Mouse (Mus musculus) frontal cortex, postnatal 36 days (tissue): ENCODE data around the gene Gm49378.

Source experiments
- DNase-seq, 2 experiments: peaks; one replicate each; pipeline ENCODE4 v3.0.0; 2022; ENCODE audit warnings: low spot score in 2 of 2

Gm49378 gene

DNA sequence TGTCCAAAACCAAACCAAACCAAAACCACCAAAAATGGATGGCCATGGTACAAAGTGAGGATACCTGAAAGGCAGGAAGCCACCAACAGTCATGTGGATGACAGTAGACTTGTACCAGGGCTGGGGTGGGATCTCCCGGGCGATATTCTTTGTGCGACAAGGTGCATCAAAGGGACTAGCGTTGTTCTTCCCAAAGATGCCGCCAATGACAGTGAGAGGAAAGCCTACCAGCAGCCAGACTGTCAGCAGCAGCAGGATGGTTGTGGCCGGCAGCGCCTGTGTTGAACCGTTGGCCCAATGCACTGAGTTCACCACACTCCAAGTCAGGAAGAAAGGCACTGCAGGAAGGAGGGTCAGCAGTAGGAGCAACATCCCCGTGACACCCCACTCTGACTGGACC is at the start of gene Gm49378:
Gene Gm49378, minus strand, starts transcription at position 101 of the 400 bp plus-strand sequence.
- DNase-seq = no peak

DNA sequence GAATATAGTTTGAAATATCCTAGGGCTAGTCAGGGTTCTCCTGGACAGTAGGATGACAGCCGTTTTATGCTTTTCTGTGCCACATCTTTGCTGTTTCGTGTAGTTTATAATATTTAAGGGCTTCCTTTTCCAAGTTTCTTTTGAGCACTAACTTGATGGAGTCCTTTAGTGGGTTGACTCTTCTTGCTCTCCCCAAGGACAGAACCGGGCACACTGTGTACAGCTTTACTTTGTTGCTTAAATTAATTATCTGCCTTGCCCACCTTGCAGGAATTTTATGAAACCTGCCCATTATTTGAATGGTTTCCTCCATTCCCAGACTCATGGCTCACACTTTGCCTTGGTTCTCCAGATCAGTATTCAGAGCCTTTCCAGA is 44.4 kb upstream of the Gm49378 start:
- no peak for DNase-seq

- peak; percentile 94 to 98 for DNase-seq
These were observed 43.7 kb upstream of the Gm49378 start, which contains the start of gene Tinf2 for GRCm38 (mm10) chr14:55681160-55682117. Tinf2 (minus strand) TSS chr14:55681820.

DNA sequence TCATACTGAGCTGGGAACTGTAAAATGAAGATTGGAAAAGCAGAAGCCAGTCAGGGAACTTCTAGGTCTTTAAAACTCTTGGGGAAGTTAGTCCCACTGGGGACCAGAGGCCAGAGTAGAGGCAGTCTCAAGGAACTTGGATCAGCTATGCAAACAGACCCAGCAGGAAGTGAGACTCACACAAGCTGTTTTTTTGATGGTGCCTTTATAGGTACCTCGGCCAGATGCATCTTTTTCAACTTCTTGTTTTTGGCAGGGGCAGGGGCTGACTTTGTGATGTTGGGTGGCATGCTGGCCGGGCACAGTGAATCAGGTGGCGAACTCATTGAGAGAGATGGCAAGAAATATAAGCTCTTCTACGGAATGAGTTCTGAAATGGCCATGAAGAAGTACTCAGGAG is 39.9 kb upstream of the Gm49378 start:
- no peak for DNase-seq

GRCm38 (mm10) chr14:55672741-55673060 is 35.0 kb upstream of the Gm49378 start:
- no peak for DNase-seq

DNA sequence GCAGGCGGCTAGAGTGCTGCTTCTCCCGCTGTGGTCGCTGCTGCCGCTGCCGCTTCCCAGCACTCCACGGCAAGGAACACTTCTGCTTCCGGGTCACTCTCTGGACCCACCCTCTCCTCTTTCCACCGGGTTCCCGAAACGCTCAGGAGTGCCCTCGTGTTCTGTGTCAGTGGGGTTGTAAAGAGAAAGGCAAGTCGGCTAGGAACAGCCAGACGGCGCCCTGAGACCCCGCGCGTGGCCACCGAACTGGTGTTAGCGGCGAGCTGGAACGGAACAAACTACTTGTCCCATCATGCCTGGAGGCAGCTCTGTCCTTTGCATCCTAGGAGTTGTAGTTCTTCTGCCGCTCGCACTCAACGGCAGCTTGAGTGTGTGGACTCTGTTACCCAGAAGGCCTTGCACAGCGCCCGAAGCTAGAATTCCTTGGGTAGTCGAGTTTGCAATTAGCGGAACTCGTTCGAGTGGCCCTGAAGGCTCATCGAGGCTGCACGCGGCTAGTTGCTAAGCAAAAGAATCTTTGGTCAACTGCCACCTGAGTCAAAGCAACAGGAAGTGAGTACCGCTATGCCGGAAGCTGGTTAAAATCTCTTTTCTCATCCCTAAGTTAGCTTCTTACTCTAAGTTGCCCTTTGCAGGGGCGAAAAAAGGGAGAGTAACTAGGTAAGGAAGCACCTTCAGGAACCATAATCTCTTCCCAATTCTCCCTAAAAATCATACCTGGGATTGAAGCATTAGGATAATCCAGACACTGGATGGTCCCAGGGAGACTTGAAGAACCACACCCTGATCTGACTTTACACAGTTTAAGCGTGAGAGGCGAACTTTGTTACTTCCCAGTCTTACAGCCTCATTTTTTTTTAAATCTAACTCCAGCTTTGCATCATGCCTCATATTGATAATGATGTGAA is 34.4 kb upstream of the Gm49378 start, which contains the start of the genes Gmpr2 and Nedd8:
Gene Gmpr2, plus strand, starts transcription at position 109 of the 908 bp plus-strand sequence.
Gene Nedd8, minus strand, starts transcription at position 292 of the 908 bp plus-strand sequence.
- peak; percentile 96 to 97 for DNase-seq

DNA sequence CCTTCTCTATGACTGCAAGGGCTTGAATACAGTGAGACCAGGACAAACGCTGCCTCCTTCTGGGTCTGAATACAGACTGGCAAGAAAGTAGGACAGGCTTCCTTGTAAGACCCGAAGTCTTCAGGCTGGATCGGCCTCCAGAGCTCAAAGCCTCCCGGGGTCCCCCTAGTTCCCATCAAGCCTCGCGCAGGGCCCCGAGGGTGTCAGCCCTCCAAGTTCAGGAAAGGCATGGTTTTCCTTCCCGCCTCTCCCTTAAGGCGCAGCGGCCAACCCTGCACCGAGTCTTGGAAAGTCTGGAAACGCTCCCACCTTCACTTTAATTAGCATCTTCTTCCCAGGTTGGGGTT is 33.8 kb upstream of the Gm49378 start:
- no peak for DNase-seq

DNA sequence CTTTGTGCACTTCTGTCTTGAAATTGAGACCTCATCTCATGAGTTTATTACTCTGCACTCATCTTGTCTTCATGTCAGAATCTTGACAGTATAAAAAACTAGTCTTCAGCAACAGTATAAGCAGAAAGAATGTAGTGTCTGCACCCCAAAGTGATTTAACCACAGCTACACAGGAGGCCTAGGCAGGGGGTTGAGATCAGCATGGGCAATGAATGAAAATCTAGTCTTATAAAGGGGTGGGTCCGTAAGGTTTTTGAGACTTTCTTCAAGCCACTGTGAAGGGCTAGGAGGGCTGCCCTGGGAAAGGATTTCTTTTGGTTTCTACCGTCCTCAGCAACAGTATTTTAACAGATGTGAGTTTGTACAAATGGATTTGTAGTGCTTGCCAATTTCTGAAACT is 22.9 kb upstream of the Gm49378 start:
- no peak for DNase-seq

DNA sequence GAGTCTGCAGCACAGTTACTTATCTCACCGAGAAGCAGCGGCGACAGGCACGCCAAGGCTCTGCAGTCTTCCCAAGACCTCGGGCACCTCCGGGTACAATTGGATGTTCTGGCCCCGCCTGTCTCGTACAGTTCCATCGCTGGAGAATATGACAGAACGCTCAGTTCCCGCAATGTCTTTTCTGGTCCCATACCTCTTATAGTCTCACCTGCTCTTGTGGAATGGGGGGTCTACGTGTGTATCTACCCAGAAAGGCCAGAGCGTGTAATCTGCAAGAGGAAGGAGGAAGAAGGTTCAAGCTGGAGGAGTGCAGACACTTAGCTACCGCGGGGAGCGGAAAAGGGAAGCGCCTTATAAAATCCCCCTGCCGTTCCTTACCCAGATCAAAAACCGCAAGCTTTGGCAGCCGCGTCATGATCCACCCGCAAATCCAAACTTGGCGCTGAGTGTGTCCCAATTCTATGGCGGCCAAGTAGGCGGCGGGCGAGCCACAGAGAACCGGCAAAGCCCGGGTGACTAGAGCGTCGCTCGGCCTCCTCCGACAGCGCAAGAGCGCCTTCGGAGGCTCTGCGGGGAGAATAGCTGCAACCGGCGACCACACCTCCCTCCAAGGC is 22.4 kb upstream of the Gm49378 start, which contains the start of gene Mdp1:
Gene Mdp1, minus strand, starts transcription at position 549 of the 614 bp plus-strand sequence.
- peak; percentile 81 to 86 for DNase-seq

DNA sequence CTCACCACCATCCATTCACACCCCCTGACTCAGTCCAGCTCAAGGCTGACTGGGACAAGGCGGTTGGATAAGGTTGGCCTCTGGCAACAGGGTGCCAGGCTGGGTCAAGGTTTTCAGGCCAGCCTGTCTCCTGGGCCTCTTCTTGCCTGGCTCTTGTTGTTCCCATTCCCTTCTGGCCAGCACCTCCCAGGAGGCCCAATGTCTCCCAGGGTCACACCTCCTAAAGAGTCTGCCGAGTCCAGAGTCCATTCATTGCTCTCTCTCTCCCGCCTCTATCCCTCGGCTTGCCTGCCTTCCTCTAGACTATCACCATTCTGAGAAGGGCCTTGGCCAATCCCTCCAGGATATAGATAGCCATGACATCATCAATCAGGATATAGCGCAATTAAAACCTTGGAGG is 20.3 kb upstream of the Gm49378 start:
- DNase-seq = no peak

DNA sequence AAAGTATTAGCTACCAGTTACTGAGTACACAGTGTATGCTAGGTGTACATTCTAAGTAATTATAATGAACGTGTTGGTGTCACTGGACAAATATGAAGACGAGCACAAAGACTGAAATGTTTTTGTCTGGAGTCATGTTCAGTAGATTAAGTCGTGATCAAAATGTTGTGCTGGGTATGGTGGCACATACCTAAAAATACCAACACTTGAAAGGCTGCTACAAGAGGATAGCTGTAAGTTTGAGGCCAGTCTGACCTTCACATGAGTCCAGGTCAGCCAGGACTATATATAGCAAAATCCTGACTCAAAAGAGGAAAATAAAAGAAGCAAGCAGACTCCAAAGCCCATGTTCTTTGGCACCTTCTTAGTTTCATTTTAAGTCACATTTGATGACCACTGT is 19.2 kb upstream of the Gm49378 start:
- no peak for DNase-seq

DNA sequence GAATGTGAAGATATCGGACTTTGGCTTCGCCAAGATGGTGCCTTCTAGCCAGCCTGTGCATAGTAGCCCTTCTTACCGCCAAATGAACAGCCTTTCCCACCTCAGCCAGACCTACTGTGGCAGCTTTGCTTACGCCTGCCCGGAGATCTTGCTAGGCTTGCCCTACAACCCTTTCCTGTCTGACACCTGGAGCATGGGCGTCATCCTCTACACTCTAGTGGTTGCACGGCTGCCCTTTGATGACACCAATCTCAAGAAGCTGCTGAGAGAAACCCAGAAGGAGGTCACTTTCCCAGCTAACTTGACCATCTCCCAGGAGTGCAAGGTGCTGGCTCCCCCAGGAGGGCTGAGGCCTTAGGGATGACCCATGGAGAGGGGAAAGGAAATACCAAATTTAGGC is 13.8 kb upstream of the Gm49378 start:
- no peak for DNase-seq

DNA sequence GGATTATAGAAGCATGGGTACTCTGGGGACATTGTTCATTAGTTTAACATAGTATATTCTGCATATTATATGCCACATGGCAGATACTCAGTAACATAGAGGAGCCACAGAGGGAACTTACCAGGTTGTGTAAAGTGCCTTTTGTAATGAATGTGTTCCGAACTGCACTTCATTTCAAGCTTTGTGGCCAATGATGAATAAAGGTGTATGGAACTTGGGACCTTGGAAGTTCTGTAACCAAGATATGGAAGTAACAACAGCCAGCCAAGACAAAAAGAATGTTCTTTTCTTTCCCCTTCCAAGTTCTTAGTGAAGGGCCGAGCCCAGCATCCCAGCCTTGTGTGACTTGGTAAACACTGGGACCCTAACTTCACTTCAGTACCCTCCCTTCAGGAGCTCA is 12.2 kb upstream of the Gm49378 start, which contains the start of gene Tssk4:
Gene Tssk4, plus strand, starts transcription at position 301 of the 400 bp plus-strand sequence.
- DNase-seq = no peak

DNA sequence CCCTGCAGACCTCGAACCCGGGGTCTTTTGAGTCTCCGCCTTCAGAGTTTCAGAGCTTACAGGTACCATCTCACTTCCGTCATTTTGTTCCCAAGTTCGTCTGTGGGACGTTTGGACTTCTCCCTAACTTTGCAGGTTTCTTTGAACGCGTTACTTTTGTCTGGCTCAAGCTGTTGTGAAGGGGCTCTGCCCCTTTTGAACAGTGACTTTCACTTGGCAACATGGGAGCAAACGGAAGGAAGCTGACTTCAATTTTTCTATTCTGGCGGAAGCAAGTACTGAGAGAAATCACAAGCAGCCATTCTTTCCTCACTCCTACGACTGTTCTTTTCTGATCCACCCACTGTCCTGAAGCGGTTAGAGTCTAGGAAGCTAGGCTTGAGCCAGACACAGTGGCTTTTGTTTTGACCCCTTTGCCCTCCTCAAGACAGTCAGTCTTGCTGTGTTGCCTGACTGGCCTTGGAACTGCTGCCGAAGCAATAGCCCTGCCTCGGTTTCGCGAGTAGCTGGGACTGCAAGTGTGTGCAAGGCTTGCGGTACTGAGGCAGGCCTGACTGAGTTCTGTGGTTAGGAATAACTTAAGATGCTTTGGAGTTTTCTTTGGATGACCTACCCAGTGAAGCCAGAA is 6.7 kb upstream of the Gm49378 start:
- DNase-seq = no peak

DNA sequence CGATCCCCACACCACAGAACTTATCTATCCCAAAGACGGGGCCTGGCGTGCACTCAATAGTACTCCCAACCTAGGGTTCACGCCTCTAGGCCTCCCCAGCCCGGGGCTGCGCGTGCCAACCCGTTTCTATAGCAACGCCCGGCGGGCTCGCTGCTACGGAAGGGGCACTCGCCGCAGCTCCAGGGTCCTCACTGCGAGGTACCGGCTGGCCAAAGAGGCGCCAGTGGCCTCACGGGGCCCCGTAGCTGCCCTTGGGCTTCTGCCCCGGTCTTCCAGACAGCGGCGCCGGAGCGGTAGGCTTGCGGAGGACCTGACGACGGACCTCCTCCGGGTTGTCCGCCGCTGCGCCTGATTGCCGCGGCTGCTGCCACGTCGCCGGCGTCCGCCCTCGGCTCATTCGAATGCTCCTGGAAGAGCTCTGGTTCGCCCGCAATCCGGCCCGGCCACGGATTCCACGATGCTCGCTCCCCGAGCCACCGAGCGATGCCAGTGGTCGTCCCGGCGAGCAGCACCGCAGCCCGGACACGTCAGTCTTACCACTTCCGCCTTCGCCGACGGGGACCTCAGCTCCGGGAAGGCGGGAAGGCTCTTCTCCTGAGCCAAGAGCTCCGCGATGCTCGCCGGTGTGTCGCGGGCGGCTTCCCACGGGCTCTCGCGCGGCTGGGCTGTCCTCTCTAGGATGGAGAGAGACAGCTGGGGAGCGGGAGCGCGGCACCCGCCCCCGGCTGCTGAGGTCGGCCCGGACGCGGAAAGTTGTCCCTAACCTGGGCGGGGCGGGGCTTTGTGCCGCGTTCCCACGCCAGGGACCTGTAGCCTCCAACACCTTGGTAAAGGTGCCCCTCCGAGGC is 5.6 kb upstream of the Gm49378 start, which contains the start of gene Tm9sf1:
Gene Tm9sf1, minus strand, starts transcription at position 747 of the 848 bp plus-strand sequence.
- peak; percentile 91 for DNase-seq

DNA sequence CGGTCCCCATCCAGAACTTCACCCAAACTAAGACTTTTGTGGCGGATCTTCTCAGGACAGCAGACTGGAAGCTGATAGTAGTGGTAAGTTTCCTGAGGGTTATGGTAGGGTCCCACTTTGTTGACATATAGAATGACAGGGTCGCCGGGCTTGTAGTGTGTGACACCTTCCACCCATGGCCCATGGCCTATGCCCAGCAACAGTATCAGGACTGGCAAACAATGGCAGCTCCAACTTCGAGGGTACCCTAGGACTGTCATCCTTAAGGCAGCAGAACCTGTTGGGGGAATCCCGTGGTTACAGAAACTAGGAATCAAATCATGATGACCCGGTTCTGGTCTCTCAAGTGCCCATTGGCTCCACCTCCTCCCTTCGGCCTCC is 5.0 kb upstream of the Gm49378 start:
- DNase-seq = no peak

DNA sequence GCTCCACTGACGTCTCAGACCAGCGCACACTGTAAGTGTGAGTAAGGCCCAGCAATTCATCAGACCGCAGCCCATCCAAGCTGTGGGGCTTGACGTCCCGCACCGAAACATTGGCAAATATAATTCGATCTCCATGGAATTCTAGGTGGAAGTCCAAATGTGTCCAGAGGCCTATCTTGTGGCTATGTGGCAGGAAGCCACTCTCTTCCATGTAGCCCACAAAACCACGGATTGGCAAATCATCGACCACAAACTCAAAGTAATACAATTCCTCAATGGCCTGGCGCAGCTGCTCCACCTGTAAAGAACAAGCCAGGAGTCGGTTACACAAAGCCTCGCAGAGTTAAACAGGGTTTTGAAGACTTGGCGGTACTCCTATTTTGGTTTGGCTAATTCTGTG is 3.6 kb upstream of the Gm49378 start:
- DNase-seq = no peak

DNA sequence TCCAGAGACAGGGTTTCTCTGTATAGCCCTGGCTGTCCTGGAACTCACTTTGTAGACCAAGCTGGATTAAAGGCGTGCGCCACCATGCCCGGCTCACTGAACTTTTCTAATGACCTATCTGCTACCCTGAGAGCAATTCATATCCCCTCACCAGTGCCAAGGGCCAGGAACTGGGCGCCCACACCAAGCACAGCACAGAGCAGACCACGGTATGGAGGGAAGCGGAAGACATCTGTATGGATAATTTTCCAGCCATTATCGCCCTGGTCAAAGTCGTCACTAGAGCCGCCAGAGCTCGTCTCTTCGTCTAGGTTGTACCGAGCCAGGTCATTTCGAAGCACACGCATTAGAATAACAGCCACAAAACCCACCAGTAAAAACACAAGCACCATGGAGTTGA is 3.1 kb upstream of the Gm49378 start:
- no peak for DNase-seq

GRCm38 (mm10) chr14:55635523-55636007 is 2.1 kb downstream of the Gm49378 start, which contains the start of gene Ipo4:
Ipo4 (minus strand) TSS chr14:55635957.
- peak; percentile 87 to 89 for DNase-seq

GRCm38 (mm10) chr14:55634874-55635522 is 2.7 kb downstream of the Gm49378 start:
- DNase-seq = no peak
